Mouse (Mus musculus) C2C12 (cell line): ENCODE measurements around the gene Kif26a.

Experiments used
- CTCF ChIP-seq: IDR thresholded peaks from one replicate; pipeline ENCODE4 v1.5.1; 2011; ENCODE audit not compliant: control insufficient read depth, insufficient read depth, insufficient read length
- MAX ChIP-seq: IDR thresholded peaks from one replicate; pipeline ENCODE4 v1.6.1; 2011; ENCODE audit warnings: mild to moderate bottlenecking, control low read depth
- MYOG ChIP-seq: IDR thresholded peaks from one replicate; pipeline ENCODE4 v1.6.1; 2011; ENCODE audit not compliant: control insufficient read depth, insufficient read length; ENCODE audit errors: extremely low read depth
- USF1 ChIP-seq: IDR thresholded peaks from one replicate; pipeline ENCODE4 v1.6.1; 2011; ENCODE audit warnings: low read depth, mild to moderate bottlenecking, control low read depth, moderate library complexity

DNA sequence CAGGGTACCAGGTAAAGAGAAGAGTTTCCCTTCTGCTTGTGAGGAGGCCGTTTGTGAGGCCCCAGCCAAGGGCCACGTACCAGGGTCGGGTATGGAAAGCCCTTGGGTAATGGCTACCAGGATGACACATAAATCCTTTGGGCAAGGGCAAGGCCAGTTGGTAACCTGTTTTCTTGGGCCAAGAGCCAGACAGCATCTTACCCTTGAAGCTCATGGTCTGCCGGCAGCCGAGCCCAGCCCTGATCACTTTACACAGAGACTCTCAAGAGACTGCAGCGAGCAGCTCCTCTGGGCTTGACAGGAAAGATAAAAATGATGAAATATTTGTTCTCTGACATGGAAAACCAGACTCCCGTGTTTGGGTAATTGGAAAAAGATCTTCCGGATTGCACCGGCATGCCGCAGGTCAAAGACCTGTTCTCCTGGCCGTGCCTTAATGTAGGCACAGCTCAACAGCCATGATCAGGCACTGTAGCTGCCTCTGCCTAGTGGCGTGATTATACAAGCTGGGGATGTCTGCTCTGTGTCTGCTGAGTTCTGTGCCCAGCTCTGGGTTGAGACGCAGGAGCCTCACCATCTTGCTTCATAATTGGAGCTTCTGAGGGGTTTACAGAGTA lies 77.8 kb downstream of the Kif26a start:
- no peak for TF ChIP-seq CTCF
- TF ChIP-seq MAX: no peak
- TF ChIP-seq USF1: no peak
- TF ChIP-seq MYOG: no peak
